Mouse (Mus musculus): ENCODE measurements around the gene Zfp36l2. TPM values are rescaled to one million over a fixed set of nuclear protein-coding genes. Genes with fewer than 3 reads are reported as not detected.

Zfp36l2 gene
- total RNA-seq, 2 experiments from 2014 or later, result 22.3 to 23.4 TPM

DNA sequence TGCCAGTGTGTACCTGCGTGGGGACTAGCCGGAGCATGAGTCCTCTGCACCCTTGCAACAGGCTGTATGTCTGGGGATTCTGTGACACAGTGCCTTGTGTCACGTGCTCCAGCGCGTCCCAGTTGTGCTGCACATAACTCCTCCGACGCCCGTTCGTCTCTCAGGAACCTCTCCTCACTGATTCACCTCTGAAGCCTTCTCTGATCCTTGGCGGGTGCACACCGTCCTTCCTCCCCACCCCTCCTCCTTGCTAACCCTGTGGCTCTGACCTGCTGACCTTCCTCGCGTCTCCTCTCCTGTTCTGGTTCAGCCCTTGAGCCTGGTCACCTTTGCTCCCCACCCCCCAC is 31.5 kb downstream of the Zfp36l2 start:
- intact Hi-C loops (cut with DNase I), result no loop called here
- DNase-seq (ENCODE audit: low spot score in 2 of 2), result no peak

DNA sequence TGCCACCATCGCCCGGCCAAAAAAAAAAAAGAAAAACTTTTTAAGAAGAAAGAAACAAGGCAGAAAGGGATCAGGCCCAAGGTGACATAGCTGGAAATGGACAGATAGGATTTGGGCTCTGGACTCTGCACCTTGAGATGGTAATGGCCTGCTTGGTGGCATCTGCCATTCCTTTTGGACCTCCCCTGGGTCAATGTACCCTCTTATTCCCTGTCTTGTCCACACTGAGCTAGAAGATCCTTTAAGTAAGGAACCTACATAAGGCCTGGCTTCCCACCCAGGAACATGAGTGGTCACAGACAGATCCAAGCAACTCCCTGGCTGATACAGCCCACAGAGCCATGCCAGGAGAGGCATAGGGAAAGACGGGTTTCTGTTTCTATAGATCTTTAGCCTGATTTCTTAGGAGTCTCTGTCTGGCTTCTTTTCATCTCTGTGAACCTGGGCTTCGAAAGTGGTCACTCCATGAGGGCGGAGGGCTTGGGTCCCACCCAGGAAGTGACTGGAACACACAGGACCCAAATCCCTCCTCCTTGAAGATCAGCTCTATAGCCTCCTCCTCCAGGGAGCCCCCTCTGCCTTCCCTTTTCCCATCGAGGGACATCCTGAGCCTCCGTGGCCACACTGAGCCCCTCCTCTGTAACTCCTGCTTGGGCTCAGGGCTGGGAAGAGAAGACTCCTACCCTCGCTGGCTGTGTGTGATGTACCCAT is 32.1 kb downstream of the Zfp36l2 start:
- no peak for DNase-seq (ENCODE audit: low spot score in 2 of 2)
- intact Hi-C loops (cut with DNase I), result no loop called here

DNA sequence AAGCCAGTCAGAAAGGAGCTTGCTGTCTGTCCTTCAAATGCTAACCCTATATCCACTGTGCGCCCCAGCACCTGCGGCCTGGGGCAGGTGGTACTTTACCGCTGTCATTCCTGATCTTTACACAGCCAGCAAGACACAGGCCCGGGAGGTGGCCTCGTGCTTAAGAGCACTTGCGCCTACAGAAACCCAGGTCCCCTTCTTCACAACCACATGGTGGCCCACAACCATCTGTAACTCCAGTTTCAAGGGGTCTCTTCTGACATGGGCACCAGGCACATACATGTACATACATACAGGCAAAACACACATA is 32.8 kb downstream of the Zfp36l2 start:
- intact Hi-C loops (cut with DNase I), result no loop called here
- DNase-seq (ENCODE audit: low spot score in 2 of 2), result no peak

DNA sequence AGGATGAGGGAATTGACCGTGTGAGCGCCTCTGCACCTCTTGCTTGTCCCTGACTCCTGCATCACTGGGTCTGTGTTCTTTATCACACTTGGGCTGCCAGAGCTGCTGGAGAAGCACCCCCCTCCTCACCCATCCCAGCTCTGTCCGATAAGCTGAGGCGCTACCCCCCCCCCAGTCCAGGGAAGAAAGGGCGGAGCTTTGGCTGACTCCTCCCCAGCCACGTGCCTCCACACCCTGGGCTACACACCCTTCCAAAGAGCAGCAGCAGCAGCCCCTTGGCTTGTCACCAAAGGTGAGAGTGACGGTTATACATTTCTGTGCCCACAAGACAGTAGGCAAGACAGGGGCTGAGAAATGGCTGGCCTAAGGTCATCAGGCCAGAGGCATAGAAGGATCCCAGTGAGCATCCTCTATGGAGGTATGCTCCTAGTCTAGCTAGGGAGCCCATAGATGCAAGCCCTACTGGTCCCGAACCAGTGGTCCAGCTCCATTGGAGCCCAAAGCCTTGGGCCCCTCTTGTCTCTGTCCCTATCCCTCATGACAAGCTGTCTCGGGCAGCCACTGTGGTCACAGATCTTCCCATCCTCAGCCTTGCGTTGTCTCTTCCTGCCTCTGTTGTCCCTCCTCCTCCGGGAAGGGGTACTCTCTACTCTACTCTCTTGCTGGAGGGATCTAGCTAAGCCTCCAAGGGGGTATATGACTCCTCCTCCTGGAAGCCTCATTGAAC is 33.3 kb downstream of the Zfp36l2 start:
- intact Hi-C loops (cut with DNase I), result no loop called here
- no peak for DNase-seq (ENCODE audit: low spot score in 2 of 2)

DNA sequence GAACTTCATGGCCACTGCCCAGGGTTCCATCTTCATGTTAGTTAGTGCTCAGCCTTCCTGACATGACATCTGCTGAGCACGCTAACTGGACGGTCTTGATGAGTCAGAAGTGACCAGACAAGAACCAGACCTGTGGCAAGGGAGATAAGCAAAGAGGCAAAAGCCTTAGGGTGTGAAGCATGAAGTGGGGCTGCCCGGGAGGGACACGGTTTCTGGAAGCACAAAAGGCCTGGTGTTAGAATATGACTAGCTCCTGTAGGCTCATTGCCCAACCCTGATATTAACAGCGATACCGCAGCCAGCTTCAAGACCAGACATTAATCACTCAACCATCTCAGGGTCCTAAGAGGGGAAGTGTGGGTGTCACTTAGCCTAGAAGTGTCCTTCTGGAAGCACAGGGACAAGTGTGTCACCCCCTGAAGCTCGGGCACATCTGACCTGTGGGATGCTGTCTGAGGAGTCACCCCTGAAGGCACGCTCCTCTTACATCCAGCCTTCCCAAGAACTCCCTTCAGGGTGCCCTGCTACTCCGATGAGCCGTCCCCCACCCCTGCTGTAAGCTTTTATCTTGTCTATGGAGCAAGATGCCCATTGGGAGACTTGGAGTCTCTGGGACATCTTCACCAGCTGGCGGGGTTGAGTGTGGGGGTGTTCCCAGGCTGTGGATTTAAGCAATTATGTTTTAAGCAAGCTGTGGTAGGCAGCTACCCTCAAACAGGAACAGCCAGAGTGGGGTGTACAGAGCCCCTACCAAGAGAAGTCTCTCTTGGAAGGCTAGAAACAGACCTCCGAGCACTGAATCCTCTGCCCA is 34.6 kb downstream of the Zfp36l2 start:
- DNase-seq (ENCODE audit: low spot score in 2 of 2), result no peak
- intact Hi-C loops (cut with DNase I), result no loop called here

DNA sequence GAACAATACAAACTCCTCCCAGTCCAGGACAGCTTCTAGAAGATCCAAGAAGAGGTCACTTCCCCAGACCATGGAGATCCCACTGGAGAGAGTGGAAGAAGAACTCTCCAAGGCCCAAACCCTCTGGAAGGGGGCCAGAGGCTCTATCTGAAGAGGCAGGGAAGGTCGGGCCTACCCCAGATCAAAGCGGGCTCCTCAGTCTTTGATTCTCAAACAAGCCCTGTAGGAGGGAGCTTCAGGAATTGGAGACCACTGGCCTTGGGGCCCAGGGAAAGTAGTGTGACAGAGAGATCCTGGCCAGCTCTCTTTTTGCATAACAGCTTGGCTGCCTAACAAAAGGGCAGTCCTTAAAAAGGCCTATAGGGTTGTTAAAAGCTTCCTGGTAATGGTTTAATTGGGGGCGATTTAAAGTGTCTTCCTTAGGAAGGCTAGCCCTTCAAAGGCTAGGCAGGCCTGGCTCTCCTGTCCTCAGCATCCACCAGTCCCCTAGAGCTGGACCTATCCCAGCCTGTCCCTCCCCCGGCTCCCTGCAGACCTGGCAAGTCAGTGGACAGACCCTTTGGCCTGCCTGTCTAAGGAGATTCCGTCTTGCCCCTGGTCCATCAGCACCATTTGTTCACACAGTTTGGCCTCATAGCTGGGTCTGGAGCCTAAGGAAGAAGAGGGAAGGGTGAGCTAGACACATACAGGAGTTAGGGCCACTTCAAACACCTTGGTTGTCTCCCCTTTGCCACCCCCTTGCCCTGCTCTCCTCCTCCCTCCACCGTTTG is 35.4 kb downstream of the Zfp36l2 start:
- intact Hi-C loops (cut with DNase I), result no loop called here
- no peak for DNase-seq (ENCODE audit: low spot score in 2 of 2)

DNA sequence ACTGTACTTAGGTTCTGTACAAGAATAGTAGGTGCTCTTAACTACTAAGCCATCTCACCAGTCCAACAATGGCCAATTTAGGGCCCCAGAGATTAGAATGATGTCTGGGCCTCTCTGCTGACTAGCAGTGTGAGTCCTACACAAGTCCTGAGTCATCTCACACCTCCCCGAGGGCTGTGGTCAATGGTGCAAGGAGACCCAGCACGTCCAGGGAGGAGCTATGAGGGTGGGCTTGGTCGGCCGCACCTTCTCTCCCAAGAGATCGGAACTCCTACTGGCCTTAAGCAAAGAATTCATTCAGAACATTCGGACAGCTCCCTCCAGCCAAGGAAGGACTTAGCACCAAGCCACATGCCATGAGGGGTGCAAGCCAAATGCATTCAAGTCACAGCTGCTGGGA is 36.4 kb downstream of the Zfp36l2 start:
- intact Hi-C loops (cut with DNase I), result no loop called here
- no peak for DNase-seq (ENCODE audit: low spot score in 2 of 2)

DNA sequence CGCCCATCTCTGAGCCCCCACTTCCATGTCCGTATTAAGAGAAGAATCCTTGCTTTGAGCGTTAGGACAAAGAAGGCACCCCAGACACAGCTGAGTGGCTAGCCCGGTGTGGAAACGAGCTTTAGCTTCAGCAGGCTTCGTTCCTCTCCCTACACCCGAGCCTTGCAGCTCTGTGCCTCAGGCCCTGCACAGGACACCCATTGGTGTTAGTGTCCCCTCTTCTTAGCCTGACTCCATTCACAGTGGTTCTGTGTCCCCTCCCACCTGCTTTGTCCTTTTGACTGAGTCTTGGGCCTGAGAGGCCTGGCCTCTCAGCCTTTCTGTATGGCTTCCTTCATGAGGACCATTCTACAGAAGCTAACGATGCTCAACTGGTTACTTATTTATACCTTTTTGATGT is 37.5 kb downstream of the Zfp36l2 start:
- intact Hi-C loops (cut with DNase I), result no loop called here
- no peak for DNase-seq (ENCODE audit: low spot score in 2 of 2)

DNA sequence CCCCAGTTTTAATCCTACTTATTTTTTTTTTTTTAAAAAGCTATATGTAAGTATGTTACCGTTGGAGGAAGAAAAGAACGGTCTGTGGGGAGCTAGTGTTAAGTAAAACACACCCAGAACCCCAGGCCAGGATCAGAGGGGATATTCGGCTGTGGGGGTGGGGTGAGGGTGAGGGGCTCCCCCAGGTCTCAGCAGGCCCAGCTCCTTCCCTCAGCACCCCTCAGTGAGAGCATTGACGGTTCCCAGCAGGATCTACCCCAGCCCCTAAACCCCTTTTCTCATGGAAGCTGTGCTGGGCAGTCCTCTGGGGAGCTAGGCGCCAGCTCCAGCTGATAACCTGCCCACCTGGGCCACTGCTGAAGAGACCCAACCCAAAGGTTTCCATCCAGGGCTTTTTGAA is 38.2 kb downstream of the Zfp36l2 start:
- DNase-seq (ENCODE audit: low spot score in 2 of 2), result no peak

DNA sequence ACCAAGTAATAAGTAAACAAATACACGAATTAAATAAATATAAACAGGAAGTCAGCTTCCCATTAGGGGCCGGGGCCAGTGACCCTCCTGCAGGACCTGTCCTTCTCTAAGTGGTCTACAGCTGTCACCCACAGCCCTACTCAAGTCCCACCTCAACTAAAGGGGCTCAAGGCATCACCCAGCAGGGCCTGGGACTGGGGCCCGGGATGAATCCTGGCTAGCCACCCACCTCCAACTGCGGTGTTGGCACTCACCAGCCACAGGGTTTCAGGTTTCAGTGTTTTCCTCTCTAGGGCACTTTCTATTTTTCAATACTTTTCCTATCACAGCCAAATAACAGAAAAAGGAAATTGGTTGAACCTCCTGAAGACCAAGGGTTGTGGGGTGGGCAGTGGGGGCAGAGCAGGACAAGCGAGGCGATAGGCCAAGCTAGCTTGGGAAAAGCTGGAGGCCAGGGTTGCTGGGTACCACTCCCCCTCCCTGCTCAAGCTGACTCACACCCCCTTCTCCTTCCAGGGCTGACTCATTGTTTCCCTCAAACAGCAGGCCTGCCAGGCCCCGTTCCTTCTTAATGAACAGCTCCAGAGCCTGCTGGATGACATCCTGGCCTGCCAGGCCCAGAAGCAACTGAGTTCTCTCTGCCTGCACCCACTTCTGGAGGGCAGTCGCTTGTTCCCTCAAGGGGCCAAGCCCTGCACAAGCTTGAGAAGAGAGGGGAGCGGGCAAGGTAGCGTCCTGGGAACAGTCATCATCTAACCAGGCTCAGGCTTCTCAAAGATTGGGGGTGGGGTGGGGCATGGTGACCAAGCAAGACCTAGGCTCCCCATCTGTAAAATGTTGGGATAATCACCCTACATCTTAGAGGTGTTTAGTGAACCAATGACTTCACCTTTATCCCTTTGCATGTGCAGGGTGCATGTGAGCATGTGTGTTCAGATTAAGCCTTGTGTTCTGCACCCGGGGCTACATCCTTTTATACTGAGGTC is 39.0 kb downstream of the Zfp36l2 start:
- intact Hi-C loops (cut with DNase I), result no loop called here
- DNase-seq (ENCODE audit: low spot score in 2 of 2), result peak; percentile 47 to 82

More for the DNA sequence above, 38.2 kb downstream of the Zfp36l2 start:
- intact Hi-C loops (cut with DNase I), result no loop called here

DNA sequence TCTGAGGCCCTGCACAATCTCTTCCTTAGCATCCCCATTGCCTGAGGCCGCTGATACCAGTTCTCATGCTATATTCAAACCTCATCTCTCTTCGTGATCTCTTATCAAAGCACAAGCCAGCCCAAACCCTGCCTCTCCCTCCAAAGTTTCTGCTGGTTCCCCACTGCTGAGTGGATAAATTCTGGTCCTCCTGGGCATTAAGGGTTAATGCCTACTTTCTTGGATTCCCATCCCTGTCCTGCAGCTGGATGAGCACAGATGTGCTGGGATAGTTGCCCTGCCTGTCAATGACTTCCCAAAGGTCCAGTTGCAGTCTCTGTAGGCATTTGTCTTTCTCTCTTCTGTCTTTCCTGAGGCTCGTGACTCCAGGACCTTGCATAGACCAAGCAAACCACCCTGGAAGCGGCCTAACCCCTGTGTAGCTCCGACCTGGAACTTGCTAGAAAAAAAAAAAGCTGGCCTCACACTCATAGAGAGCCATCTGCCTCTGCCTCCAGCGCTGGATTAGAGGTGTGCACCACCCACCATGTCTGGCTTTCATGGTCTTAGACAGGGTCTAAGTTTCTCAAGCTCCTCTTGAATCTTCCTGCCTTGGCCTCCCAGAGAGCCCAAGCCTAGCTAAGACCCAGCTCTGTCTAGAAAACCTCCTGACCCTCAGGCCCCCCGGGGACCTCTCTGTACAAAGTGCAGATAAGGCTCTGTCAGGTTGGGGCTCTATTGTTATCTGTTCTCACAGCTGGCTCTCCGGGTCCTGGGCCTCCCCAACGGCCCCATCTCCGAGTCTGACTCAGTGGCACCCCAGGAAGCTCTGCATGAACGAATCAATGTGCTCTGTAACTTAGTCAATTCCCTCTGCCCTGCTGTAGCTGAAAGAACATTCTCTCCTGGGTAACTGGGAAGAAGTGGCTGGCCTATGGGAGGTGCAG is 40.3 kb downstream of the Zfp36l2 start:
- no peak for DNase-seq (ENCODE audit: low spot score in 2 of 2)
- intact Hi-C loops (cut with DNase I), result no loop called here

DNA sequence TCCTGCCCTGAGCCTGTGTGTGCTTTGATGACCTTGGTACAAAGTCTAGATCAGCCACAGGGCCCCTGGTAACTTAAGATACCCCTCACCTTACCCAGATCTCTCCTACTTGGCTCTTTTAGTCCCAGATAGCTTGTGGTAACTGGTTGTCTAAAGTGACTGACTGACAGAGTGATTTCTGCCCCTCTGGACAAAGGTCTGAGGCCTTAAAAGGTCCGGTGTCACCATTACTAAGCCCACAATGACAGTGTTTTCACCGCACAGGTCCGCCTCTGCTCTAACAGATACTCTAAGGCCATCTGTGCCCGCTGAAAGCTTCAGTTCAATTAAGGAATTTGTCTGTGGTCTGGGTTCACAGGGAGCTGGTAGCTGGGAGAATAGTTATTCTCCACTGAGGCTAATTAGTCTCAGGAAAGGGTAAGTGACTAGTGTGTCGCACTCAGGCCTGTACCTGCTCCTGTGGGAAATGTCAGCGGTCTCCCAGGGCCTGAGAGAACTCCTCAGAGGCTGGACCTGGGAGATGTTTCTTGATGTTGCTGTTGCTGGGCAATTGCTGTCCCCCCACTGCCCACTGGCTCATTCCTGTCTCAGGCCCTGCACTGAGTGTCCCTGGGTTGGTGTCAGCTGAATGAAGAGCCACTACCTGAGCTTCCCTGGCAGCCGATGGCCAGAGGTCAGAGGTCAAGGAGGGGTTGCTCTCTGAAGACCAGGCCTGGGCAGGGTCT is 41.1 kb downstream of the Zfp36l2 start:
- intact Hi-C loops (cut with DNase I), result no loop called here
- no peak for DNase-seq (ENCODE audit: low spot score in 2 of 2)

DNA sequence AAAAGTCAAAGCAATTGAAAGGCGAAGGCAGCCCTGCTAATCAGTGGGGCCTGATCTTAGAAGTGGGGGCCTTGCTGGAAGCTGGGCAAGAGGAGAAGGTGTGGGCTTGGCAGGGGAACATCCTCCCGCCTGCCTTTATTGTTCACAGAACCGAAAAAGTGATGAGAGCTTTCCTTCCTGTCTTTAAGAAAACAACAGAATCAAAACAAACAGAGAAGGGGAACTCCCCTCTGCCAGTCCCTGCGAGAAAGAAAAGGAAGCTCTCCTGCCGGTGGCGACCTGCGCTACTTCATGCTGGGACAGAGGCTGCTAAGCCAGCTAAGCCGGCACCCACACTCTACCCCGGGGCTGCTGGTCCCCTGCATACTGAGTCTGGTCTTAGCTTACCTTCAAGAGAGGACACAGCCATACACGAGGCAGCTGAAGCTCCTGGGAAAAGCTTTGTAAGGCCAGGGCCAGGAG is 41.9 kb downstream of the Zfp36l2 start:
- DNase-seq (ENCODE audit: low spot score in 2 of 2), result peak in 1 of 2 experiments; percentile 9
- intact Hi-C loops (cut with DNase I), result no loop called here

DNA sequence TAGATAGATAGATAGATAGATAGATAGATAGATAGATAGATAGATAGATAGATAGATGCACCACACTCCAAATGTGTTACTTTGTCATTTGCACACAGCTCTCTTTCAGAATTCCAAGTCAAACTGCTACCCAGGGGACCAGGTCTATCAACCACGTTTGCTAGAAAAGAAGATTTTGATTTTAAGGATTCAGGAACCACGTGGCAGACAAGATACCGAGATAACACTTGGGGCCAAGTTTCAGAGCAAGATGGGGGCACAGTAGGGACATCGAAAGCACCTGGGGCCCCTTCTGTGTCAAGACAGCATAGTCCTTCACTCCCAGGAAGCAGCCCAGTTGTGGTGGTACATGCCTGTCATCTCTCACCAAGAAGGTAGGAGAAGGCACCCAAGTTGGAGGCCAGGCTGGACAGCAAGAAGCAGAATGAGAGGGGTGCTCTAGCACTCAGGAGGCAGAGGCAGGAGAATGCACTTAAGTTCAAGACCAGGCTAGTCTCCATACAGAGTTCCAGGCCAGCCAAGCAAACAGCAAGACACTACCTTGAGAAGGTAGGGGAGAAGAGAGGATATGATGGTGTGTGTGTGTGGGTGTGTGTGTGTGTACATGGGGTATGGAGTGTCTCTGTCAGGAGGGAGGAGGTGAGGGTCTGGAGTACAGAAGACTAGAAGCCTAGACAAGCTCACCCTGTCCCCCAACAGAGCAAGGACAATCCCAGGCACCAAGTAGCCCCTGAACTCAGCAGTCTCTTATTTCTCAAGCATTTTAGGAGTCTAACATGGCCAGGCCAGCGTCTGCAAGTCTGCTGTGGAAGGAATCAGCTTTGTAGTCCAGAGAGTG is 42.8 kb downstream of the Zfp36l2 start:
- intact Hi-C loops (cut with DNase I), result no loop called here
- DNase-seq (ENCODE audit: low spot score in 2 of 2), result no peak

DNA sequence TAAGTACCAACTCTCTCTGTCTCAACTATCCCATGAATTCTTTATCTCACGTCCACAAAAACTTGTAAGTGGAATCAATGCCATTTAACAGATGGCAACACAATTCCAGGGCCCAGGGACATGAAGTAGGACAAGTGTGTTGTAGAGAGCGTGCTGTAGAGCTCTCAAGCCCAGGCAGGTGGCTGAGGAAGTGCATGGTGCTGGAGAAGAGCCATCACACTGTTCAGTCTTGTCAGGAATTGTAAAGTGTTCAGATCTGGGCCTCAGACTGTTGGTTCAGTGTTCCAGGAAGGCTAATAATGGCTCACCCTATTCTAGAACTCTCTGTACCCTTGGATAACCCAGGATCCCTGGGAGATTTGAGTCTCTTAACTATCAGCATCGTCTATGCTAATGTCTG is 43.6 kb downstream of the Zfp36l2 start:
- no peak for DNase-seq (ENCODE audit: low spot score in 2 of 2)
- intact Hi-C loops (cut with DNase I), result no loop called here

DNA sequence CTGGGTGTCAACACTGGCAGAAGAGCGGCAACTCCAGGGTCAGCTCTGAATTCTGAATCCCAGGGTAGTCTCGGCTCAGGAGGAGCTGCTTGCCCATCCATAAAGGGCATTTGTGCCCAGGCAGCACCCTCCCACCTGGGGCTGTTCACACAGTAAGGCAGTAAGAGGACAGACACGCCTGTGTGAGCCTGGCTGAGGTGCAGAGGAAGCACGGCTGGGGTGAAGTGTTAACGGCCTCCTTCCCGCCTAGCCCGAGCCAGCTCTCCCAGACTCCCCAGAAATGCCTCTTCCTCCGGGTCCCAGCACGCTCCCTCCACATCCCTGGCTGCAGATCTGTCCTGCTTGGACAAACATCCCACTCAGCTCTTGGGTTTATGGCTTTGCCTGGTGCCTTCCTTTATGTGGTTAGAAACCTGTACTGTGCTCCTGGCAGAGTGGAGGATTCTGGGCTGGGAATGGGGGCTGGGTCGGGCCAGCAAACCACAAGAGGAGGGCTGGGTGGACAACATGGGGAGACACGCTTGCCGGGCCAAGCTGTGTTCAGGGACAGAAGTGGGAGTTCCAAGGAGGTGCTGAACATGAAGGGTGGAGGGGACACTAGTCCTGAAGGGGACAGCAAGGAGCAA is 44.4 kb downstream of the Zfp36l2 start:
- intact Hi-C loops (cut with DNase I), result no loop called here
- DNase-seq (ENCODE audit: low spot score in 2 of 2), result no peak

Measured in left cerebral cortex, postnatal 25 days (tissue).